Mouse (Mus musculus) lung, adult 2 months (tissue): Measurements from ENCODE around the gene Sspo. TPM values are rescaled to one million over a fixed set of nuclear protein-coding genes. Genes with fewer than 3 reads are reported as not detected.

ENCODE experiments used
- DNase-seq: peaks from one replicate; pipeline ENCODE4 v3.0.0; 2022
- H3K4me1 ChIP-seq: fragments of 200-500 bp; 2 replicates; pipeline ENCODE4 v1.6.1; 2011; ENCODE audit warnings: low read length; ENCODE audit not compliant: control insufficient read depth, insufficient read depth
- H3K4me3 ChIP-seq: fragments of 200-500 bp; replicated peaks from 2 replicates; pipeline ENCODE3; 2011; ENCODE audit warnings: low read depth, mild to moderate bottlenecking, control low read depth, low read length; ENCODE audit errors: extremely low read depth
- CTCF ChIP-seq: fragments of 200-500 bp; IDR thresholded peaks from 2 replicates; pipeline ENCODE4 v1.5.1; 2011; ENCODE audit warnings: mild to moderate bottlenecking, low read length, control low read depth; ENCODE audit not compliant: insufficient read depth
- POLR2A ChIP-seq: fragments of 200-500 bp; IDR thresholded peaks from 2 replicates; pipeline ENCODE4 v1.6.1; 2011; ENCODE audit warnings: low read depth, mild to moderate bottlenecking, control low read depth, low read length, borderline replicate concordance; ENCODE audit errors: extremely low read depth
- WGBS: fragments of 180-500 bp; shearing (Covaris S2); methylation state at CpG from one replicate; pipeline ENCODE4 v1.1.7; 2018; 5-methylcytosine and 5-hydroxymethylcytosine counted together
- polyA plus RNA-seq: library from polyadenylated mRNA; depleted of rRNA; stranded (reverse); fragments of >200 nt; gene quantifications from 2 replicates; pipeline ENCODE4 v1.2.3, GENCODE M21; 2012

The Sspo gene
- polyA plus RNA-seq, 1 experiment: 3.2 TPM

- Histone ChIP-seq H3K4me1 (no peaks in the 10 kb centered on the region), H3K4me3 (no peak overlapping the region)
- whole genome bisulfite sequencing: 84% methylated on average over 13 of the region's 13 CpGs
- TF ChIP-seq POLR2A (no peak), CTCF (no peak)
- no peak for DNase-seq
Observed at GRCm38 (mm10) chr6:48464966-48465679, 17.1 kb downstream of the Sspo start.

- no peaks in the 10 kb centered on the region for H3K4me1 ChIP-seq
- TF ChIP-seq CTCF (no peak), POLR2A (no peak)
- DNase-seq: no peak
- 49% methylated on average over 6 of the region's 6 CpGs for WGBS
- no peak overlapping the region for H3K4me3 ChIP-seq
Observed at GRCm38 (mm10) chr6:48466715-48467114, 18.7 kb downstream of the Sspo start.

- H3K4me1 ChIP-seq: no peaks in the 10 kb centered on the region
- no peak overlapping the region for H3K4me3 ChIP-seq
- DNase-seq: no peak
- WGBS: 76% methylated on average over 7 of the region's 7 CpGs
- TF ChIP-seq POLR2A (no peak), CTCF (no peak)
Observed at GRCm38 (mm10) chr6:48467490-48467889, 19.5 kb downstream of the Sspo start.

GRCm38 (mm10) chr6:48470739-48471138 is 22.7 kb downstream of the Sspo start:
- WGBS: 74% methylated on average over 2 of the region's 2 CpGs
- DNase-seq: no peak
- TF ChIP-seq POLR2A (no peak), CTCF (no peak)
- no peak overlapping the region for H3K4me3 ChIP-seq
- no peaks in the 10 kb centered on the region for H3K4me1 ChIP-seq

GRCm38 (mm10) chr6:48478446-48478845 is 30.4 kb downstream of the Sspo start:
- WGBS: 67% methylated on average over 4 of the region's 4 CpGs
- H3K4me3 ChIP-seq: no peak overlapping the region

DNA sequence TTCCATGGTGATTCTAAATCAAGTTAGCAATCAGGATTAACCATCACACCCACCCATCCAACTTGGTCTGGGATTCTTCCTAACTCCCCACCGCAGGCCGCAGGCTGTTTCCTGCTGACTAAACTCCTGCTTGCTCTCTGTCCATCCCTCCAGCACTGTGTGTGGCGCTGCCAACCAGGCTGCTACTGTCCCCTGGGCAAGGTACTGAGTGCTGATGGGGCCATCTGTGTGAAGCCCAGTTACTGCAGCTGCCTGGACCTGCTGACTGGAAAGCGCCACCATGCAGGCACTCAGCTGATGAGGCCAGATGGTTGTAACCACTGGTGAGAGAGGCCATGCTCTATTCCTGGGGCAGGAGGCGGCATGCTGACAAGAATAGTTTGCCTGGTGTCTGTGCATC is 34.5 kb downstream of the Sspo start:
- TF ChIP-seq POLR2A: no peak
- no peak for TF ChIP-seq CTCF
- DNase-seq: no peak
- Histone ChIP-seq H3K4me1 (no peaks in the 10 kb centered on the region), H3K4me3 (no peak overlapping the region)
- 81% methylated on average over 5 of the region's 5 CpGs for WGBS

More at GRCm38 (mm10) chr6:48478446-48478845, 30.4 kb downstream of the Sspo start:
- TF ChIP-seq POLR2A: no peak
- TF ChIP-seq CTCF: no peak
- no peaks in the 10 kb centered on the region for H3K4me1 ChIP-seq
- DNase-seq: no peak

DNA sequence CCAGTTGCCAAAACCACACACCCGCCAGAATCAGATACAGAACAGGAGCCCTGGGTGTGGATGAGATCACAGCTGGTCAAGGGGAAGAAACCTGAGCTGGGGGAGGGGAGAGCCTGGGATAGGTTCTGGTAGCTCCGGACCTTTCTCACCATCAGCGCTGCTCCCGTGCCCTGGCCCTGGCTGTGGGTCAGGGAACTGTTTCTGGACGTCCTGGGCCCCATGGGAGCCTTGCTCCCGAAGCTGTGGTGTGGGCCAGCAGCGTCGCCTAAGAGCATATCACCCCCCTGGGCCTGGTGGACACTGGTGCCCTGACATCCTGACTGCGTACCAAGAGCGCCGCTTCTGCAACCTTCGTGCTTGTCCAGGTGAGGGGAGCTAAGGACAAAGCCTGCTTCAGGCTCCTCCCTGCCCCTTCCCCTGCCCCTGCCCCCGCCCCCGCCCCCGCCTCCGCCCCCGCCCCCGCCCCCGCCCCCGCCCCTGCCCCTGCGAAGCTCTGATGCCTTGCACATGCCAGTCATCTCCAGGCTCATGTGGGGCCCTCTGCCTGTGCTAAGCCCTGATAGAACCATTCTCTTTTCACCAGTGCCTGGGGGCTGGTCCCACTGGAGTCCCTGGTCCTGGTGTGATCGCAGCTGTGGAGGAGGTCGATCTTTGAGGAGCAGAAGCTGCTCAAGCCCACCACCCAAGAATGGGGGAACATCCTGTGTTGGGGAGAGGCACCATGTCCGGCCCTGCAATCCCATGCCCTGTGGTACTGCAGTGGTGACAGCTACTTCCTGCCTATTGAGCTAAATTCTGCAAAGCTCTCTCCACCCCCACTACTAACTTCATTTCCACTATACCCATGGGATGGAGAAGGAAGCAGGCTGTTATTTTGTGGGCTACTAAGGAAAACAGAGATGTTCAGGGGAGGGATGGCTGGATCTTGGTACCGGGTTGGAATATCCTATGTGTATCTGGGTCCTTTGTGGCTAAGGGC is 40.0 kb downstream of the Sspo start:
- H3K4me1 ChIP-seq: no peaks in the 10 kb centered on the region
- 0 out of 2 replicates have a peak, but pooled peaks have one; percentile 9 for TF ChIP-seq POLR2A
- no peak for TF ChIP-seq CTCF
- DNase-seq: no peak
- no peak overlapping the region for H3K4me3 ChIP-seq
- 18% methylated on average over 17 of the region's 25 CpGs for WGBS

GRCm38 (mm10) chr6:48489741-48490140 is 41.7 kb downstream of the Sspo start:
- TF ChIP-seq POLR2A: no peak
- TF ChIP-seq CTCF: no peak
- Histone ChIP-seq H3K4me1 (no peaks in the 10 kb centered on the region), H3K4me3 (no peak overlapping the region)
- 89% methylated on average over 3 of the region's 3 CpGs for WGBS
- DNase-seq: no peak

DNA sequence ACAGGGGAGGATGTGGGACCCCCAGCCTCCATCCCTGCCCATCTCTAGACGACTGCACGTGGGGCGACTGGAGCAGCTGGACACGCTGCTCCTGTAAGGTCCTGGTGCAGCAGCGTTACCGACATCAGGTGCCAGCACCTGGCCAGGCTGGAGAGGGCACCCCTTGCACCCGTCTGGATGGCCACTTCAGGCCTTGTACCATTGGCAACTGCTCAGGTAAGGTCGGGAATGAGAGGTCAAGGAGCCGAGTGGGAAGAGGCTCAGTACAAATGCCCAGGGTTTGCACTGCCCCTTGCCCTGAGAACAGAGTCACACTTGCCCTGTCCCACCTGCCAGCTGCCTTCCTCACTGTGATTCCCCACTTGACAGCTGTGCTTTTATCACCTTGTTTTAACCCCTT is 43.3 kb downstream of the Sspo start:
- no peak for TF ChIP-seq POLR2A
- TF ChIP-seq CTCF: no peak
- H3K4me3 ChIP-seq: no peak overlapping the region
- no peaks in the 10 kb centered on the region for H3K4me1 ChIP-seq
- DNase-seq: peak; percentile 40
- 52% methylated on average over 9 of the region's 9 CpGs for WGBS

GRCm38 (mm10) chr6:48493136-48493730 is 45.2 kb downstream of the Sspo start:
- DNase-seq: no peak
- TF ChIP-seq POLR2A (no peak), CTCF (no peak)
- 63% methylated on average over 8 of the region's 8 CpGs for WGBS
- Histone ChIP-seq H3K4me3 (no peak overlapping the region), H3K4me1 (no peaks in the 10 kb centered on the region)

DNA sequence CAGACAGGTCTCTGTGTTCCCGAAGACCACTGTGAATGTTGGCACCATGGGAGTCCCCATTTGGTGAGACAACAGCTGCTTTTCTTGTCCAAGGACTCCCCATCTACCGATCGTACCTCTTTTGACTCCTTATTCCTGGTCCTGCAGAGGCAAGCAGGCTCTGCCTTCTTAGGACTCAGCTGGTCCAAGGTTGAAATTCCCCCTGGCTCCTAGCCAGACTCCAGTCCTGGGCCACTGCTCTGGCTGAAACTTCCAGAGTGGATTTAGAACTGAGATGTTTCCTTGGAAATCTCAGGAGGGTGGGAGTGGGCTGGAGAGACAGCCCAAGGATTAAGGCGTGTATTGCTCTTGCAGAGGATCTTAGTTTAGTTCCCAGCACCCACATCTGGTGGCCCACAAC is 49.5 kb downstream of the Sspo start:
- no peaks in the 10 kb centered on the region for H3K4me1 ChIP-seq
- 93% methylated on average over 4 of the region's 4 CpGs for WGBS
- no peak overlapping the region for H3K4me3 ChIP-seq
- no peak for DNase-seq
- TF ChIP-seq POLR2A: no peak
- TF ChIP-seq CTCF: no peak
